Mouse (Mus musculus): ENCODE measurements around the gene Cct7. TPM values are rescaled to one million over a fixed set of nuclear protein-coding genes. Genes with fewer than 3 reads are reported as not detected.

Gene Cct7
- polyA plus RNA-seq, 1 experiment from 2014 or later: 552 TPM

GRCm38 (mm10) chr6:85465381-85465780 is 14.1 kb downstream of the Cct7 start:
- H3K9ac ChIP-seq: no peak overlapping the region
- no peak overlapping the region for H3K4me2 ChIP-seq
- no peaks in the 10 kb centered on the region for H3K4me1 ChIP-seq
- H3K27me3 ChIP-seq: no peaks in the 10 kb centered on the region
- no peak overlapping the region for H3K4me3 ChIP-seq (replicated peaks)
- H3K9me3 ChIP-seq (replicated peaks): no peaks in the 10 kb centered on the region
- peaks cover 96% of the 10 kb centered on the region for H3K36me3 ChIP-seq
- ATAC-seq (replicated peaks; ENCODE audit: low FRiP score): no peak
- no peak overlapping the region for H3K27ac ChIP-seq

GRCm38 (mm10) chr6:85469660-85470430 is 18.5 kb downstream of the Cct7 start:
- H3K4me2 ChIP-seq: no peak overlapping the region
- H3K36me3 ChIP-seq: peaks cover 51% of the 10 kb centered on the region
- WGBS: 75% methylated on average over 5 of the region's 5 CpGs
- H3K27me3 ChIP-seq: 0 out of 2 replicates have a peak, but pooled peaks cover 3% of the 10 kb centered on the region
- no peak overlapping the region for H3K9ac ChIP-seq
- H3K9me3 ChIP-seq (replicated peaks): no peaks in the 10 kb centered on the region
- H3K27ac ChIP-seq: no peak overlapping the region
- 0 out of 2 replicates have a peak, but pooled peaks have one; percentile 20 for ATAC-seq (replicated peaks; ENCODE audit: low FRiP score)
- H3K4me3 ChIP-seq (replicated peaks): no peak overlapping the region
- H3K4me1 ChIP-seq: no peaks in the 10 kb centered on the region

- WGBS: 57% methylated on average over 8 of the region's 8 CpGs
- Histone ChIP-seq H3K4me1 (no peaks in the 10 kb centered on the region), H3K4me2 (no peak overlapping the region), H3K9me3 (replicated peaks) (no peaks in the 10 kb centered on the region), H3K27me3 (0 out of 2 replicates have a peak, but pooled peaks cover 3% of the 10 kb centered on the region), H3K36me3 (peaks cover 30% of the 10 kb centered on the region), H3K9ac (no peak overlapping the region), H3K4me3 (replicated peaks) (no peak overlapping the region), H3K27ac (no peak overlapping the region)
- no peak for ATAC-seq (replicated peaks; ENCODE audit: low FRiP score)
Observed at GRCm38 (mm10) chr6:85471962-85472361, 20.6 kb downstream of the Cct7 start.

GRCm38 (mm10) chr6:85472542-85472941 is 21.2 kb downstream of the Cct7 start:
- Histone ChIP-seq H3K9ac (no peak overlapping the region), H3K4me1 (no peaks in the 10 kb centered on the region), H3K4me3 (replicated peaks) (no peak overlapping the region), H3K36me3 (peaks cover 24% of the 10 kb centered on the region), H3K27me3 (peaks cover 6% of the 10 kb centered on the region), H3K27ac (no peak overlapping the region), H3K9me3 (replicated peaks) (no peaks in the 10 kb centered on the region), H3K4me2 (no peak overlapping the region)
- ATAC-seq (replicated peaks; ENCODE audit: low FRiP score): no peak
- WGBS: 63% methylated on average over 5 of the region's 5 CpGs

- Histone ChIP-seq H3K9ac (no peak overlapping the region), H3K9me3 (replicated peaks) (no peaks in the 10 kb centered on the region), H3K4me2 (no peak overlapping the region), H3K4me1 (peaks cover 4% of the 10 kb centered on the region; the same call in 1 of the 2 replicates), H3K4me3 (replicated peaks) (no peak overlapping the region), H3K27ac (no peak overlapping the region), H3K27me3 (peaks cover 25% of the 10 kb centered on the region), H3K36me3 (no peaks in the 10 kb centered on the region)
- ATAC-seq (replicated peaks; ENCODE audit: low FRiP score): no peak
- WGBS: 87% methylated on average over 3 of the region's 3 CpGs
Observed at GRCm38 (mm10) chr6:85475581-85475980, 24.3 kb downstream of the Cct7 start.

- Histone ChIP-seq H3K4me2 (no peak overlapping the region), H3K4me3 (replicated peaks) (no peak overlapping the region), H3K4me1 (peaks cover 8% of the 10 kb centered on the region; the same call in 1 of the 2 replicates), H3K27me3 (peaks cover 43% of the 10 kb centered on the region), H3K9ac (no peak overlapping the region), H3K27ac (no peak overlapping the region), H3K36me3 (no peaks in the 10 kb centered on the region), H3K9me3 (replicated peaks) (no peaks in the 10 kb centered on the region)
- WGBS: 31% methylated on average over 10 of the region's 10 CpGs
- no peak for ATAC-seq (replicated peaks; ENCODE audit: low FRiP score)
Observed at GRCm38 (mm10) chr6:85477366-85477917, 26.1 kb downstream of the Cct7 start.

GRCm38 (mm10) chr6:85478416-85478815 is 27.1 kb downstream of the Cct7 start:
- H3K4me3 ChIP-seq (replicated peaks): no peak overlapping the region
- no peak for ATAC-seq (replicated peaks; ENCODE audit: low FRiP score)
- H3K27ac ChIP-seq: no peak overlapping the region
- H3K4me2 ChIP-seq: no peak overlapping the region
- H3K36me3 ChIP-seq: no peaks in the 10 kb centered on the region
- H3K9me3 ChIP-seq (replicated peaks): no peaks in the 10 kb centered on the region
- H3K27me3 ChIP-seq: peaks cover 51% of the 10 kb centered on the region
- peaks cover 8% of the 10 kb centered on the region; the same call in 1 of the 2 replicates for H3K4me1 ChIP-seq
- H3K9ac ChIP-seq: no peak overlapping the region
- 40% methylated on average over 14 of the region's 14 CpGs for WGBS

GRCm38 (mm10) chr6:85479979-85480378 is 28.7 kb downstream of the Cct7 start:
- no peak overlapping the region for H3K27ac ChIP-seq
- 87% methylated on average over 5 of the region's 5 CpGs for WGBS
- H3K4me3 ChIP-seq (replicated peaks): no peak overlapping the region
- H3K36me3 ChIP-seq: no peaks in the 10 kb centered on the region
- no peak for ATAC-seq (replicated peaks; ENCODE audit: low FRiP score)
- H3K4me2 ChIP-seq: no peak overlapping the region
- H3K27me3 ChIP-seq: peaks cover 66% of the 10 kb centered on the region
- no peak overlapping the region for H3K9ac ChIP-seq
- peaks cover 19% of the 10 kb centered on the region for H3K4me1 ChIP-seq
- no peaks in the 10 kb centered on the region for H3K9me3 ChIP-seq (replicated peaks)

- peak; percentile 80 for ATAC-seq (replicated peaks; ENCODE audit: low FRiP score)
- no peaks in the 10 kb centered on the region for H3K36me3 ChIP-seq
- 33% methylated on average over 16 of the region's 16 CpGs for WGBS
Observed at GRCm38 (mm10) chr6:85480685-85481084, 29.4 kb downstream of the Cct7 start.

GRCm38 (mm10) chr6:85483843-85484721 is 32.8 kb downstream of the Cct7 start:
- Histone ChIP-seq H3K4me2 (peak overlapping the region; percentile 61), H3K27ac (no peak overlapping the region), H3K36me3 (no peaks in the 10 kb centered on the region), H3K27me3 (peaks cover 72% of the 10 kb centered on the region), H3K4me3 (replicated peaks) (peak overlapping the region; percentile 39), H3K4me1 (peaks cover 24% of the 10 kb centered on the region), H3K9me3 (replicated peaks) (no peaks in the 10 kb centered on the region), H3K9ac (no peak overlapping the region)
- ATAC-seq (replicated peaks; ENCODE audit: low FRiP score): no peak
- 3% methylated on average over 92 of the region's 92 CpGs for WGBS

More at GRCm38 (mm10) chr6:85480685-85481084, 29.4 kb downstream of the Cct7 start:
- no peak overlapping the region for H3K27ac ChIP-seq
- H3K9me3 ChIP-seq (replicated peaks): no peaks in the 10 kb centered on the region
- H3K27me3 ChIP-seq: peaks cover 73% of the 10 kb centered on the region
- no peak overlapping the region for H3K4me2 ChIP-seq
- peaks cover 19% of the 10 kb centered on the region for H3K4me1 ChIP-seq
- H3K4me3 ChIP-seq (replicated peaks): no peak overlapping the region
- H3K9ac ChIP-seq: no peak overlapping the region

- Histone ChIP-seq H3K9me3 (replicated peaks) (no peaks in the 10 kb centered on the region), H3K4me3 (replicated peaks) (no peak overlapping the region), H3K36me3 (no peaks in the 10 kb centered on the region), H3K4me2 (no peak overlapping the region), H3K27me3 (peaks cover 64% of the 10 kb centered on the region), H3K27ac (no peak overlapping the region), H3K4me1 (peaks cover 21% of the 10 kb centered on the region), H3K9ac (no peak overlapping the region)
- no peak for ATAC-seq (replicated peaks; ENCODE audit: low FRiP score)
- 76% methylated on average over 2 of the region's 2 CpGs for WGBS
Observed at GRCm38 (mm10) chr6:85485738-85486137, 34.4 kb downstream of the Cct7 start.

GRCm38 (mm10) chr6:85488510-85488909 is 37.2 kb downstream of the Cct7 start:
- no peak overlapping the region for H3K4me2 ChIP-seq
- ATAC-seq (replicated peaks; ENCODE audit: low FRiP score): no peak
- H3K4me3 ChIP-seq (replicated peaks): no peak overlapping the region
- H3K9me3 ChIP-seq (replicated peaks): no peaks in the 10 kb centered on the region
- no peak overlapping the region for H3K27ac ChIP-seq
- WGBS: 74% methylated on average over 4 of the region's 4 CpGs
- no peaks in the 10 kb centered on the region for H3K36me3 ChIP-seq
- peaks cover 19% of the 10 kb centered on the region for H3K4me1 ChIP-seq
- peaks cover 36% of the 10 kb centered on the region for H3K27me3 ChIP-seq
- no peak overlapping the region for H3K9ac ChIP-seq
